Mouse (Mus musculus) ES-CJ7 (cell line): ENCODE measurements around the gene Gm14862.

Experiments
- DNase-seq: peaks from one replicate; pipeline ENCODE4 v3.0.0; 2011; ENCODE audit warnings: low read depth, low spot score

Gene Gm14862

GRCm38 (mm10) chrX:9222412-9223221 lies 34.1 kb downstream of the Gm14862 start:
- DNase-seq = no peak

- DNase-seq = no peak
Measured at GRCm38 (mm10) chrX:9221736-9222135, 35.0 kb downstream of the Gm14862 start.

- peak; percentile 53 for DNase-seq
Measured at GRCm38 (mm10) chrX:9221206-9221605, 35.5 kb downstream of the Gm14862 start.

- no peak for DNase-seq
Measured at GRCm38 (mm10) chrX:9219570-9219969, 37.1 kb downstream of the Gm14862 start.

GRCm38 (mm10) chrX:9216244-9216643 lies 40.5 kb downstream of the Gm14862 start:
- peak; percentile 55 for DNase-seq

- no peak for DNase-seq
Measured at GRCm38 (mm10) chrX:9205121-9205520, 51.6 kb downstream of the Gm14862 start.

GRCm38 (mm10) chrX:9202781-9203405 lies 53.8 kb downstream of the Gm14862 start:
- DNase-seq = no peak

GRCm38 (mm10) chrX:9201954-9202353 lies 54.7 kb downstream of the Gm14862 start:
- DNase-seq = no peak
